Mouse (Mus musculus) gastrocnemius, postnatal 10 days (tissue): Measurements from ENCODE around the gene Dydc1. TPM values are rescaled to one million over a fixed set of nuclear protein-coding genes. Genes with fewer than 3 reads are reported as not detected.
"Not testable (repeated sequence)": the region's sequence is repeated elsewhere in the genome, so short reads cannot be mapped to it uniquely, and the experiment has no call there.

Experiments
- DNase-seq: peaks from one replicate; pipeline ENCODE4 v3.0.0; 2021; ENCODE audit warnings: mixed read lengths
- long read RNA-seq, 2 experiments: library from polyadenylated mRNA; stranded (forward); transcript quantifications; one replicate each; pipeline ENCODE4 v2.0.0; 2021
- total RNA-seq, 2 experiments: library from RNA; stranded (reverse); gene quantifications; 2 replicates each; pipeline ENCODE4 v1.2.3; 2021

The Dydc1 gene
- not detected for total RNA-seq
- long read RNA-seq, experiment 1: 0 reads
- long read RNA-seq, experiment 2: 0 reads

GRCm38 (mm10) chr14:41072229-41072943 is at the start of gene Dydc1:
TSS of gene Dydc1 (plus strand) at chr14:41072911.
- peak; percentile 66 for DNase-seq

- no peak for DNase-seq
Measured at GRCm38 (mm10) chr14:41025087-41025486, 47.6 kb upstream of the Dydc1 start.

GRCm38 (mm10) chr14:41025594-41026284 is 47.0 kb upstream of the Dydc1 start:
- DNase-seq: no peak

GRCm38 (mm10) chr14:41029303-41029702 is 43.4 kb upstream of the Dydc1 start:
- DNase-seq: no peak

- no peak for DNase-seq
Measured at GRCm38 (mm10) chr14:41030989-41031513, 41.7 kb upstream of the Dydc1 start.

GRCm38 (mm10) chr14:41033135-41034110 is 39.3 kb upstream of the Dydc1 start:
- peak; percentile 75 for DNase-seq

- peak; percentile 56 for DNase-seq
Measured at GRCm38 (mm10) chr14:41035146-41035798, 37.4 kb upstream of the Dydc1 start.

GRCm38 (mm10) chr14:41047402-41047801 is 25.3 kb upstream of the Dydc1 start:
- no peak for DNase-seq

- DNase-seq: no peak
Measured at GRCm38 (mm10) chr14:41050471-41050870, 22.2 kb upstream of the Dydc1 start.

- no peak for DNase-seq
Measured at GRCm38 (mm10) chr14:41052481-41052880, 20.2 kb upstream of the Dydc1 start.

- DNase-seq: not testable (repeated sequence)
Measured at GRCm38 (mm10) chr14:41053190-41053589, 19.5 kb upstream of the Dydc1 start.

- no peak for DNase-seq
Measured at GRCm38 (mm10) chr14:41065168-41065567, 7.5 kb upstream of the Dydc1 start.

GRCm38 (mm10) chr14:41066416-41066815 is 6.3 kb upstream of the Dydc1 start:
- DNase-seq: no peak

- no peak for DNase-seq
Measured at GRCm38 (mm10) chr14:41069108-41069507, 3.6 kb upstream of the Dydc1 start, which contains the start of gene Dydc2. TSS of gene Dydc2 (minus strand) at chr14:41069208.

GRCm38 (mm10) chr14:41070343-41070742 is 2.4 kb upstream of the Dydc1 start:
- DNase-seq: no peak

- no peak for DNase-seq
Measured at GRCm38 (mm10) chr14:41072944-41073275, 199 bp downstream of the Dydc1 start.

GRCm38 (mm10) chr14:41082408-41082807 is 9.7 kb downstream of the Dydc1 start:
- no peak for DNase-seq

- no peak for DNase-seq
Measured at GRCm38 (mm10) chr14:41087509-41087908, 14.8 kb downstream of the Dydc1 start.

GRCm38 (mm10) chr14:41090777-41091176 is 18.1 kb downstream of the Dydc1 start:
- DNase-seq: no peak

GRCm38 (mm10) chr14:41094114-41094513 is 21.4 kb downstream of the Dydc1 start:
- DNase-seq: no peak

- DNase-seq: no peak
Measured at GRCm38 (mm10) chr14:41096296-41096860, 23.7 kb downstream of the Dydc1 start.
